Mouse (Mus musculus): ENCODE data around the gene 4931440F15Rik.

DNA sequence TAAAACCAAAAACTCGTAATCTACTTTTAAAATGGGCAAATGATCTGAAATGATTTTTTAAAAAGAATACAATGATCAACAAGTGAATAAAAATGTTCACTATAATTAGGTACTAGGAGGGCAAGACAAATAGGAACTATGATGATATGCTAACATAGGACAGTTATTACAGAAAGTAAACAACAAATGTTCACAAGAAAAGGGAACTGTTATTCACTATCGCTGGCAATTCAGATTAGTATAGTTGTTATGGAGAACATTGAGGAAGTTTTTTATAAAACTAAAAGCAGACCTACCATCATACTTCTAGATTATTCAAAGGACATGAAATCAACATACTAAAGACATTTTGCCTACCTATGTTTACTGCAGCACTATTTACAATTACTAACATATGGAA lies 44.7 kb upstream of the 4931440F15Rik start:
- no peak for TF ChIP-seq POLR2A (IDR thresholded peaks at IDR 0.05; ENCODE audit: borderline replicate concordance, low read depth, low read length)
- TF ChIP-seq CTCF (IDR thresholded peaks at IDR 0.05; ENCODE audit: low read depth, low read length), result no peak

Data from bone marrow macrophage, adult 2 months (primary cell).